12 mouse cellular contexts compared by ENCODE assay signal in genomic region chr2:157913705-157914104, GRCm38 (mm10). TPM values are rescaled to one million over a fixed set of nuclear protein-coding genes. Genes with fewer than 3 reads are reported as not detected.
DNase-seq lines count a peak whose midpoint lies in the region; ATAC-seq and TF ChIP-seq lines count a peak whose summit lies in the region.
"Had no signal": no experiment of that assay in that cellular context is flagged by ENCODE, and none has a peak within 500 bp of the region (broad histone marks: within the 10 kb centered on the region; RNA-seq: fewer than 3 reads in every experiment).

No protein-coding gene starts in this region.

- peak; percentile 42; the same call in 1 of the 2 replicates for ATAC-seq in forebrain, postnatal 0 days
- peak; percentile 25; the same call in 1 of the 2 replicates for ATAC-seq in neural tube, embryonic 14.5 days (ENCODE audit: low read depth)

- peak overlapping the region; percentile 59; the same call in 1 of the 2 replicates for H3K4me3 ChIP-seq in layer of hippocampus, adult 2 months
- H3K4me3 ChIP-seq in forebrain, postnatal 0 days (ENCODE audit: low read depth, low read length): peak overlapping the region; percentile 66
- H3K4me3 ChIP-seq in neural tube, embryonic 14.5 days (ENCODE audit: low read depth, low read length): peak overlapping the region; percentile 61
- H3K4me3 ChIP-seq: erythroblast, embryonic 14.5 days had no signal

- peak; percentile 56 for TF ChIP-seq CTCF in layer of hippocampus, adult 2 months (conservative IDR thresholded peaks at IDR 0.05)
- peak; percentile 55 for TF ChIP-seq CTCF in forebrain, postnatal 0 days (IDR thresholded peaks at IDR 0.05; ENCODE audit: low read depth)

- H3K4me2 ChIP-seq in forebrain, postnatal 0 days (ENCODE audit: low read depth): peak overlapping the region; percentile 69
- H3K4me2 ChIP-seq in neural tube, embryonic 14.5 days (ENCODE audit: low read depth, low read length): peak overlapping the region; percentile 56

- peaks cover 5% of the 10 kb centered on the region for H3K27me3 ChIP-seq in forebrain, postnatal 0 days (ENCODE audit: insufficient read depth, low read length)
- no peaks in the 10 kb centered on the region for H3K27me3 ChIP-seq in neural tube, embryonic 14.5 days (ENCODE audit: control insufficient read depth, insufficient read depth, low read length)

- H3K36me3 ChIP-seq in forebrain, postnatal 0 days (ENCODE audit: insufficient read depth): no peaks in the 10 kb centered on the region
- no peaks in the 10 kb centered on the region for H3K36me3 ChIP-seq in neural tube, embryonic 14.5 days (ENCODE audit: control insufficient read depth, insufficient read depth, low read length)
- H3K36me3 ChIP-seq: limb, embryonic 15.5 days had no signal

- 0 out of 2 replicates have a peak, but pooled peaks cover 3% of the 10 kb centered on the region for H3K4me1 ChIP-seq in forebrain, postnatal 0 days (ENCODE audit: insufficient read depth)
- H3K4me1 ChIP-seq in neural tube, embryonic 14.5 days (ENCODE audit: control insufficient read depth, insufficient read depth, low read length): peaks cover 27% of the 10 kb centered on the region; the same call in 1 of the 2 replicates

- peak; percentile 42 to 47 for DNase-seq in layer of hippocampus, adult 2 months (ENCODE audit: low spot score in 2 of 2)
- no peak for DNase-seq in layer of hippocampus, adult 9-10 months (ENCODE audit: low spot score)
- DNase-seq in cerebellum, adult 18-20 months: peak; percentile 58 to 64
- peak; percentile 54 for DNase-seq in forebrain, postnatal 0 days
- no peak for DNase-seq in gastrocnemius, postnatal 4 days (ENCODE audit: low spot score in 2 of 2)
- DNase-seq in urinary bladder, postnatal 14 days (ENCODE audit: low spot score): no peak
- DNase-seq in spleen, postnatal 4 days (ENCODE audit: low spot score in 2 of 2): no peak

- no peaks in the 10 kb centered on the region for H3K9me3 ChIP-seq in forebrain, postnatal 0 days (ENCODE audit: low read length)
- no peaks in the 10 kb centered on the region for H3K9me3 ChIP-seq in neural tube, embryonic 14.5 days (ENCODE audit: control insufficient read depth, low read length)
- H3K9me3 ChIP-seq: limb, embryonic 15.5 days had no signal

- no peak overlapping the region for H3K9ac ChIP-seq in forebrain, postnatal 0 days
- peak overlapping the region; percentile 86; the same call in 1 of the 2 replicates for H3K9ac ChIP-seq in neural tube, embryonic 14.5 days (replicated peaks; ENCODE audit: low read depth, low read length)
- H3K9ac ChIP-seq: limb, embryonic 15.5 days had no signal

- WGBS in forebrain, postnatal 0 days: 0% methylated on average over 4 of the region's 4 CpGs
- WGBS in neural tube, embryonic 14.5 days: 2% methylated on average over 4 of the region's 4 CpGs

- H3K27ac ChIP-seq in layer of hippocampus, adult 2 months: no peak overlapping the region
- no peak overlapping the region for H3K27ac ChIP-seq in forebrain, postnatal 0 days (ENCODE audit: low read depth, low read length)
- H3K27ac ChIP-seq in neural tube, embryonic 14.5 days (ENCODE audit: low read depth, low read length): no peak overlapping the region
- H3K27ac ChIP-seq: limb, embryonic 15.5 days had no signal

RNA-seq across cellular contexts. Expression of gene Vstm2l, which starts 0.7 kb away (rescaled TPM):
- total RNA-seq in layer of hippocampus, adult 2 months (2021): 100 to 1,000 TPM; 110 to 112 TPM
- 90.0 and 113 TPM in 2 replicates for total RNA-seq in forebrain, postnatal 0 days (2014; rRNA removed)
- polyA plus RNA-seq in forebrain, postnatal 0 days (2015; fragmentation: Nextera tagmentation; extraction: Ambion mirVana): 21.5 and 25.9 TPM in 2 replicates
- polyA plus RNA-seq in neural tube, embryonic 14.5 days (2014; fragmentation: Nextera tagmentation; extraction: Ambion mirVana): 46.5 and 60.0 TPM in 2 replicates
- total RNA-seq in gastrocnemius, postnatal 4 days (2021): under 1 TPM in 1 of 2 experiments, not detected in 1; 0.18 TPM
- total RNA-seq: CH12.LX; monocyte, adult 5-6 weeks had no signal
- polyA plus RNA-seq: erythroblast, embryonic 14.5 days had no signal

Comparison
In these comparisons a context has a peak if more than half of its experiments do, and no peak if none do; other contexts are left out.
1. DNase-seq: peak in layer of hippocampus, adult 2 months (2 of 2), cerebellum, adult 18-20 months (2 of 2) and forebrain, postnatal 0 days (single experiment); none in layer of hippocampus, adult 9-10 months (single experiment), gastrocnemius, postnatal 4 days (0 of 2), urinary bladder, postnatal 14 days (single experiment) and spleen, postnatal 4 days (0 of 2).
2. RNA of gene Vstm2l, which starts 0.7 kb away (total RNA-seq): 90.0 to 113 TPM in forebrain, postnatal 0 days and 110 to 112 TPM in layer of hippocampus, adult 2 months; 0.18 TPM in gastrocnemius, postnatal 4 days; every median in the first group is over 10 times any median in the second.
3. Peak in every context shown above with its lines, with median percentiles within 50 percentile points of each other: H3K4me3 ChIP-seq.